Comparison of ENCODE assay signal across 8 mouse cellular contexts in the genomic region with DNA sequence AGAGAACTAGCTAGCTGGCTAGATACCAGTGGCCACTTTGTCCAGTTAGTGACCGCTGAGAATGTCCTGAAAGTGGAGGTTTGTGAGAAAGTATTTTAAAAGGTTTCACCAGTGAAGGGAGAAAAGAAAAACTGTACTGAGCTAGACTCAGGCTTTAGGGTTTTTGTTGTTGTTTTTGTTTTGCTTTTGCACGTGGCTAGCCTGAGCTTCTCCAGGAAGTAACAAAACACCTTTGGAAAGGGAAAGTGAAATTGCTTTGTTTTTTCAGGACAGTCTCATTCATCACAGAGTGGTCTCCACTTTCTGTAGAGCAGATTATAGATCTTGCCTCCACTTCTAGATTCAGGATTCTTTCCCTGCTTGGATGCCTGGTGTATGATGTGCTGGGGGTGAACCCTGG. TPM values are rescaled to one million over a fixed set of nuclear protein-coding genes. Genes with fewer than 3 reads are reported as not detected.
DNase-seq lines count a peak whose midpoint lies in the region; ATAC-seq and TF ChIP-seq lines count a peak whose summit lies in the region.

No protein-coding gene starts in this region.

- 0 out of 2 replicates have a peak overlapping the region, but pooled peaks have one; percentile 37 for H3K9ac ChIP-seq in heart, embryonic 12.5 days
- H3K9ac ChIP-seq in forebrain, embryonic 15.5 days (replicated peaks): no peak overlapping the region
- no peak overlapping the region for H3K9ac ChIP-seq in liver, embryonic 15.5 days

- ATAC-seq in heart, embryonic 12.5 days (ENCODE audit: insufficient number of reproducible peaks, low FRiP score): no peak
- ATAC-seq in forebrain, embryonic 15.5 days (replicated peaks): no peak
- no peak for ATAC-seq in liver, embryonic 15.5 days (ENCODE audit: insufficient read depth)
- ATAC-seq in cerebellum, adult (ENCODE audit: insufficient number of reproducible peaks, low FRiP score, low TSS enrichment): no peak

- 46% methylated on average over 2 of the region's 2 CpGs for WGBS in heart, embryonic 12.5 days
- WGBS in forebrain, embryonic 15.5 days: 12% methylated on average over 2 of the region's 2 CpGs
- 19% methylated on average over 2 of the region's 2 CpGs for WGBS in liver, embryonic 15.5 days (ENCODE audit: insufficient replicate concordance)

- peak overlapping the region; percentile 68 for H3K4me3 ChIP-seq in heart, embryonic 12.5 days
- H3K4me3 ChIP-seq in C2C12 (ENCODE audit: insufficient read depth, poor library complexity, severe bottlenecking): peak overlapping the region; percentile 55
- H3K4me3 ChIP-seq in forebrain, embryonic 15.5 days: peak overlapping the region; percentile 3; the same call in 1 of the 2 replicates
- peak overlapping the region; percentile 77 for H3K4me3 ChIP-seq in liver, embryonic 15.5 days (replicated peaks)

- no peaks in the 10 kb centered on the region for H3K36me3 ChIP-seq in heart, embryonic 12.5 days
- H3K36me3 ChIP-seq in C2C12 (ENCODE audit: control insufficient read depth, insufficient read depth): no peaks in the 10 kb centered on the region
- H3K36me3 ChIP-seq in forebrain, embryonic 15.5 days: no peaks in the 10 kb centered on the region
- no peaks in the 10 kb centered on the region for H3K36me3 ChIP-seq in liver, embryonic 15.5 days (replicated peaks)

- peak overlapping the region; percentile 58 for H3K4me2 ChIP-seq in heart, embryonic 12.5 days
- peak overlapping the region; percentile 100 for H3K4me2 ChIP-seq in forebrain, embryonic 15.5 days (replicated peaks)
- H3K4me2 ChIP-seq in liver, embryonic 15.5 days: peak overlapping the region; percentile 90

- no peak for TF ChIP-seq CTCF in C2C12 (IDR thresholded peaks at IDR 0.05; ENCODE audit: control insufficient read depth, insufficient read depth, insufficient read length)

- no peak for DNase-seq in heart, postnatal 14 days
- DNase-seq in layer of hippocampus, postnatal 14 days (ENCODE audit: low spot score in 2 of 2): no peak
- DNase-seq in gastrocnemius, adult 18-20 months (ENCODE audit: low spot score): no peak

- peak overlapping the region; percentile 18 for H3ac ChIP-seq in C2C12 (ENCODE audit: control insufficient read depth, insufficient read length, low read depth)

- H3K9me3 ChIP-seq in heart, embryonic 12.5 days (replicated peaks): no peaks in the 10 kb centered on the region
- H3K9me3 ChIP-seq in forebrain, embryonic 15.5 days: no peaks in the 10 kb centered on the region
- no peaks in the 10 kb centered on the region for H3K9me3 ChIP-seq in liver, embryonic 15.5 days (replicated peaks)

- H3K79me3 ChIP-seq in C2C12 (ENCODE audit: low read depth): peaks cover 7% of the 10 kb centered on the region

- intact Hi-C loops in heart, postnatal 14 days (cut with DNase I): no loop called here

- peaks cover 8% of the 10 kb centered on the region for H3K4me1 ChIP-seq in heart, embryonic 12.5 days (replicated peaks)
- H3K4me1 ChIP-seq in forebrain, embryonic 15.5 days: peaks cover 4% of the 10 kb centered on the region
- peaks cover 23% of the 10 kb centered on the region for H3K4me1 ChIP-seq in liver, embryonic 15.5 days (replicated peaks)

- H3K27ac ChIP-seq in heart, embryonic 12.5 days (ENCODE audit: poor library complexity, severe bottlenecking): no peak overlapping the region
- no peak overlapping the region for H3K27ac ChIP-seq in forebrain, embryonic 15.5 days (replicated peaks)
- H3K27ac ChIP-seq in liver, embryonic 15.5 days (replicated peaks): no peak overlapping the region

- peaks cover 33% of the 10 kb centered on the region for H3K79me2 ChIP-seq in C2C12 (ENCODE audit: control insufficient read depth, insufficient read depth)

- H3K27me3 ChIP-seq in heart, embryonic 12.5 days (replicated peaks): no peaks in the 10 kb centered on the region
- no peaks in the 10 kb centered on the region for H3K27me3 ChIP-seq in C2C12 (ENCODE audit: control insufficient read depth, insufficient read depth, insufficient read length)
- 0 out of 2 replicates have a peak, but pooled peaks cover 6% of the 10 kb centered on the region for H3K27me3 ChIP-seq in forebrain, embryonic 15.5 days
- no peaks in the 10 kb centered on the region for H3K27me3 ChIP-seq in liver, embryonic 15.5 days

TF ChIP-seq in C2C12, 6 proteins besides CTCF, POLR2A, EP300 and RAD21:
- no peak for TF ChIP-seq CEBPB (IDR thresholded peaks at IDR 0.05; ENCODE audit: low read depth)
- no peak for TF ChIP-seq MYOD1 (IDR thresholded peaks at IDR 0.05; ENCODE audit: control insufficient read depth, insufficient read length, low read depth)
- TF ChIP-seq USF1 (IDR thresholded peaks at IDR 0.05; ENCODE audit: low read depth): no peak
- TF ChIP-seq MAX (IDR thresholded peaks at IDR 0.05): no peak
- TF ChIP-seq FOSL1 (IDR thresholded peaks at IDR 0.05; ENCODE audit: insufficient read depth, low read length, poor library complexity, severe bottlenecking): no peak
- no peak for TF ChIP-seq MYOG (IDR thresholded peaks at IDR 0.05; ENCODE audit: control insufficient read depth, extremely low read depth, insufficient read length)
TF ChIP-seq in C2C12: peak in this region for 0.

RNA-seq across cellular contexts. Expression of a gene that starts 40.8 kb away (rescaled TPM):
- 18.7 and 20.3 TPM in 2 replicates for polyA plus RNA-seq in heart, embryonic 12.5 days (2016; fragmentation: Nextera tagmentation; extraction: Ambion mirVana)
- total RNA-seq in heart, postnatal 14 days (2021): 1 to 10 TPM in 1 of 2 experiments, under 1 TPM in 1; 0.76 to 1.0 TPM
- polyA plus RNA-seq in C2C12 (2012; fragmentation: generic; extraction: Trizol): 13.7 TPM
- 11.6 and 13.9 TPM in 2 replicates for polyA plus RNA-seq in forebrain, embryonic 15.5 days (2015; fragmentation: Nextera tagmentation; extraction: Ambion mirVana)
- polyA plus RNA-seq in liver, embryonic 15.5 days (2015; fragmentation: Nextera tagmentation; extraction: Ambion mirVana): 14.8 and 15.6 TPM in 2 replicates
- 1 to 10 TPM; 1.1 to 1.2 TPM for total RNA-seq in layer of hippocampus, postnatal 14 days (2021)
- under 1 TPM in 1 of 2 experiments, not detected in 1; 0.09 TPM for total RNA-seq in gastrocnemius, adult 18-20 months (2021)

Comparison
In these comparisons a context has a peak if more than half of its experiments do, and no peak if none do; other contexts are left out.
1. H3K4me3 ChIP-seq: peak in every context shown above with its lines; median percentile 77 in liver, embryonic 15.5 days; 68 in heart, embryonic 12.5 days; 55 in C2C12; 3 in forebrain, embryonic 15.5 days.